Mouse (Mus musculus) cerebellum, postnatal 10 days (tissue): ENCODE results near the gene Camk1d.
A peak's percentile ranks its signal among the peaks of the same experiment; 100 is the strongest.
"Not testable (repeated sequence)": the region's sequence is repeated elsewhere in the genome, so short reads cannot be mapped to it uniquely, and the experiment has no call there.

Source experiments
- DNase-seq, 2 experiments: peaks; one replicate each; pipeline ENCODE4 v3.0.0; 2021; ENCODE audit warnings: mixed read lengths in 2 of 2

Gene Camk1d

DNA sequence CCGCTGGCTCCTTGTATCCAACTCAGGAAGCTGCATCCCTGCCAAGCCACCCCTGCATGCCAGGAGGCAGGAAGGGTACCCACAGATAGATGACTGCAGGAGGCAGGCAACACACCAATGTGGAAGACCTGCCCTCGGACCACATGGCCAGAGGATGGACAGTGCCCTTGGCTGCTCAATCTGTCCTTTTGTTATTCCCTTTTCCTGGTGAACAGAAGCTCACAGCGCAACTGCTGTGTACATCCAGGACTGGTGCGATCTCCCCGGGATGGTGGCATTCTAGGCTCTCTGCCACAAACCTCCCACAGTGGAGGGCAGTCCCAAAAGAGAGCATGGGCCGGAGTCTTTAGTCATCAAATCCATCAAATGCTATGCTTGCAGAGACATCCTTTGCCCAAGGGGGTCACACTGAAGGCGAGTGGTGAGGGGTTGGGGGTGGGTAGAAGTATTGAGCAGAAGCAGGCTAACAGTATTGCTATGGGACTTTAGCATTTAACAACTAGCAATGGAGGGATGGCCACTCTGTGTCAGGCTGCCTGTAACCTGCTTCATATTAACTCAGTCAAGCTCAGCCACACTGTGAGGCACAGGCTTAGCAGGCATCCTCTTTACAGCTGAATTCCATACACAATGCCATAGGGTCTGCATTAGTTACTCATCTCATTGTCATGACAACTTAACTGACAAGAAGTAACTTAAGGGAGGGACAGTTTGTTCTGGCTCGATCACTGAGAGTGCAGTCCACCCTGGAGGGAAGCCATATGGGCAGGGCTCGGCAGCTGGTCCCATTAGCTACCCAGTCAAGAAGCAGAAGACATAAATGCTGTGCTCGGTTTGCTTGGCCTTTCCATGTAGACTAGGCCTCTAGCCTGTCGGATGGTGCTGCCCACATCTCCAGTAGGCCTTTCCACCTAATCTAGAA is 106.1 kb downstream of the Camk1d start:
- peak; percentile 63 to 75 for DNase-seq

DNA sequence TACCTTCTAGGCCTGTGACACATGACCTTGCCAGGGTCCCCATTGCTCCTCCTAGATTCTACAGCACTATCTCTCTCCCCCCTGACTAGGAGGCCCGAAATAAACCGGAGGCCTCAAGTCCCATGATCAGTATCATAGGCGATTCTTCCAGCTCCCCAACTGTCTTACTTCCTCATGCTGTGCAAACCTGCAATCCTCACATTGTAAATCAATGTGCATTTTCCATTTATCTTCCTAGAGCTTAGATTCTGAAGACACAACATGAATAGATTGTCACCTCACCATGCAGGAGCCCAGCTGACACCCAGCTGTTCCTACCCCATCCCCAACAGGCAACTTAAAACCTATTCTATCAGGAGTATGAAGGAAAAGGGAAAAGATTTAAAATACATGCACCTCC is 108.5 kb downstream of the Camk1d start:
- no peak for DNase-seq

DNA sequence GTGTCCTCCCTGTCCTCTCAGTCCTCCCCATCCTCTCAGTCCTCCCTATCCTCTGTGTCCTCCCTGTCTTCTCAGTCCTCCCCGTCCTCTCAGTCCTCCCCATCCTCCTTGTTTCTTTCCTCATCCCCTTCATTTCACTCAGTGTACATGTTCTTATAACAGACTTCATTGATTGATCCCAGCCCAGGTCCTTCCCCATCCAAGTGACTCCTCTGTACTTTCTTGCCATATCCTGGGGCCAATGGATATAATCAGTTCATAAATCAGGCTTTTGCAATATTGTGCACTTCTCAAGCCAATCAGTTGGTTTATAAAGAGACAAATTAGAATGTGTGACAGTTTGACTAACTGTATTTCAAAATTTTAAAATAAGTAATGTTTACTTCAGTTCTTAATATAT is 112.3 kb downstream of the Camk1d start:
- no peak for DNase-seq

DNA sequence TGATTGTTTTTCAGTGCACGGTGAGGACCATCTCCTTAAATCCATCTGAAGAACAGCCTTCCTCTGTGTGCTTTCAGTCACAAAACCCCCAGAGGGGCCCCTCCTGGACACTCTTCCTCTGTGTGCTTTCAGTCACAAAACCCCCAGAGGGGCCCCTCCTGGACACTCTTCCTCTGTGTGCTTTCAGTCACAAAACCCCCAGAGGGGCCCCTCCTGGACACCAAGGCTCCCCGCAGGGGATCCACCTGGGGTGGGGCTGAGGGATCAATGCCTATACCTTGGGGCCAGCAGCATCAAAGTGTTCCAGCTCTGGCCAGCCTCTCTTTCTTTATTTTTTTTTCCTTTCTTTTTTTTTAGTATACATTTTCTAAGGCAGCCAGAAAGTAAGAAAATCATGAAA is 113.1 kb downstream of the Camk1d start:
- DNase-seq, result not testable (repeated sequence)

DNA sequence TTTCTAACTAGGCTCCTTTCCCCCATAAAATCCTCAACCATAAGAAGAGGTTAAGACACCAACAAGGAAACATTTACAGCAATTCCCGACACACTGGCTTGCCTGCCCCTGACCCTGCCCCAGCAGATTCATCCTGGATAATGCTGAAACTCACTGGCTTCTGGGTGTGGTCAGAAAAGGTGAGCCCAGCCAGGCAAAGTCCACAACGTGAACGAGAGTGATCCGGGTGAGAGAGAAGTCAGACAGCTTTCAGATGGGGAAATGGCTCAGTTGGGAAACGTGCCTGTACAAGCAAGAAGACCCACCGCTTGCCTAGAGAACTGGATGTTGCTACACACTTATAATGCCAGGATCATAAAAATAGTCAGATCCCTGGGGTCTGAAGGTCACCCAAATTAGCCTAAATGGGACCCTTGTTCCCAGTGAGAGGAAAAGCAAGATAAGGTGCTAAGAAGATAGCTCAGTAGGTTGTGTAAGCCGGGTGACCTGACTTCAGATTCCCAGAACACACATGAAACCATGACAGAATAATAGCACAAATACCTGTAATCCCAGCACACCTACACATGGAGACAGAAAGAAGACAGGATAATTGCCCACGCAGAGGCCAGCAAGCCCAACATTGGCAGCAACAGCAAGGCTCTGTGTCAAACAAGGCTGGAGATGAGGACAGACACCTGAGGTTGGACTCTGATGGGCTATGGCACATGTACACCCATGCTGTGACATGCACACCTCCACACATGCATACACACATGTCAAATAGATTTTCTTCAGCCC is 113.9 kb downstream of the Camk1d start:
- no peak for DNase-seq

DNA sequence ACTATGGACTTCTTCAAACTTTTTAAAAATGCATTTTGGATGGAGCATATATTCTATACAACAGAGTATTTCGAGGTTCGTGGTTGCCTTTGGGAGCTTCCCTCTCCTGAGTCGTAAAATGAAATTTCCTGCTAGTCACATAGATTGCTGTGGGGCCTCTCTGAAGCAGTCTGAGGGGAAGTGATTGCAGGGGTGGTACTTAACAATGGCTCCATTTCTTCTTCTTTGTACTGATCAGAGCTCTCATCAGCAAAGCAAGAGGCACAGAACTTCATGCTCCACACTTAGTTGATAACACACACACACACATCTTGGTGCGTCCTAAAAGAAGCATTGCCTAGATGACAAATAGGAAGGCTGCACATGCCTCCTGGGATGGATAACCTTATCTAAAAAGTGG is 114.6 kb downstream of the Camk1d start:
- DNase-seq, result no peak

DNA sequence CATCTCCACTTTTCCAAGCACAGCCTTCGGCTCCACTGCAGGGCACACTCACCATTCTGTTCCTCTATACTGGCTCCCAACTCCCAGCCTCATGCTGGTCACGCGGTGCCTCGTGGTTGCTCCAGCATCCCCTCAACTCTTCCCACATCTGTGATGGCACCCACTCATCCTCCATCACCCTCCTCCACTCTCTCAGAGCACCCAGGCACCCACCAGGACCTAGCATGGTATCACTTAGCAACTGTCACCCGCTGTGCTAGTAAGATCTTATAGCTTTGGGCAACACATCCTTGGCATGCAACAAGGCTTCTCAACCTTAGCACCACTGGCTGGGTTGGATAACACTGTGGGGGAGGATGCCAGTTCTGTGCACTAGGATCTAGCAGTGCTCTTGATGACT is 115.8 kb downstream of the Camk1d start:
- DNase-seq, result no peak

DNA sequence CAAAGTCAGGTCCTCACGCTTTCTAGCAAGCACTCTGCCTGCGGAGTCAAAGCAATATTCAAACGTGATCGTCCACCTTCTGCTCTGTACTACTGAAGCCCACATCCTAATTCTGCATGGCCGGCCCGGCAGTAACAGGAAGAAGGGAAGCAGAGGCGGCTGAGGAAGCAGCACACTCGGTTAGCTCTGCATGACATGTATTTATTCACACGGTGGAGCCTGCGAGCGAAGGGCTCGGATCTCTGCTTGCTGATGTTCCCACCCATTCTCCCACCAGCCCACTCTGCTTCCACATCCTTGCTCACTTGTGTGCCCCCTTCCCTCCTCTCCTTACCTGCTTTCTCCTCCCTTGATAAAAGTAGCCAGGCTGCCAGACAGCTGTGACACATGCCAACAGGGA is 117.4 kb downstream of the Camk1d start:
- no peak for DNase-seq

DNA sequence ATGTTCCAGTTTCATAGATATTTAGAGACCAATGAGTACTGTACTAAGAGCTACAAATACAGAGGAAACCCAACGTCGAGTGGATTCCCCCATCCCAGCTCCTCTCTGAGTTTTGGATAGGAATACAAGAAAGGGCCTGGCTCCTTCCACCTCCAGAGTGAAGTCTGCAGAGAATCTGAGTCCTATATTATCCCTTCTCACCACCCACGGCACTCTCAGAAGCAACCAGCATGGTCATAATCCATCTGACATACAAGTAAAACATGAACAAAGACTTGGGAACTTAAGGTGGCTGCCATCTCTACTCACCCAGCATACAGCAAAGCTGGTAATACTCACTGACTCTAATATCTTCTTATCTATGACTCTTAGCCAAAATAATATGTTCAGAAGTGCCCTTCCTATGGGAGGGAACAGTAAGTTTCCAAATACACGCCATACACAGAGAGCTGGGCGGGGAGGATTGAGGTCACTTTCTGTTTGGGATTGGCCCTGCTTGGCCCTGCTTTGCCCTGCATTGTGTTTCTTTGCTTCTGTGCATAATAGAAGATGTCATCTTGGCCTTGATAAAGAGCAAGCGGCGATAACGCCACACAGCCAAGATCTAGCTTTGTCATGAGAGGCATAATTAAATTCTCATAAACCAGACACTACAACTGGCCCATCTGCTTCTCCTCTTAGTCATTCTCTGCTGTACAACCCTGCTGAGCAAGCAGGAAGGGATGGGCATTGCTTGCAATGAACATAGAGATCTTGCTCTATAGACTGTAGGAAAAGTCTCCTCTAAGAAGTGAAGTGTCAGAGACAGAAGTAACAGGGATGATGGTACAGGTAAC is 118.7 kb downstream of the Camk1d start:
- no peak for DNase-seq

DNA sequence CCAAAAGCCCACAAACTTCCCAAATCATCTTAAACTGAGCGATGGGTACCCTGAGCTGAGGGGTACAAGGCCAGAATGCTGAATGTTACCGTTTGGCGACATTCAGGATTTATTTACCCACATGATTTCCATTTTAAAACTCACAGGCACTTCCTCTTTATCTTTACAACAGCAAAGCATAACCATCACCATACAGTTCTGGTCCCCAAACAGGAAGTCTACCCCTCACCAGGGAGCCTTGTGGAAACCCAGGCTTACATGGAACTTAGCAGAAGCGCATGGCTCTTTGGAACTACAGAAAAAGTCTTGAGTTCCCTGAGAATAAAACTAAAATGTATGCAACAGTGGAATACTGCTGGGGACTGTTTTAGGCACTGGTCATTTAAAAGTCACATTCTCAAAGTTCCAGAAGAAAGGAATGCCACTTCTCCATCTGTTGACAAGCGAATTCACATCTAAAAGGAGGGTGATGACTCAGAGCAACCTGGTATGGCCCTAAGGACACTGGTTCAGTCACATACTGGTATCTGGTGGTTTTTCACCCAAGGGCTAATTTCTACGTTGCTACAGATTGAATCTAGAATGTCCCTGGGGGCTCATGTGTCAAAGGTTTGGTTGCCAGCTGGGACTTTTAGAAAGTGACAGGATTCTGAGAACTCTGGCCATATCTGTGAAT is 121.7 kb downstream of the Camk1d start:
- no peak for DNase-seq

DNA sequence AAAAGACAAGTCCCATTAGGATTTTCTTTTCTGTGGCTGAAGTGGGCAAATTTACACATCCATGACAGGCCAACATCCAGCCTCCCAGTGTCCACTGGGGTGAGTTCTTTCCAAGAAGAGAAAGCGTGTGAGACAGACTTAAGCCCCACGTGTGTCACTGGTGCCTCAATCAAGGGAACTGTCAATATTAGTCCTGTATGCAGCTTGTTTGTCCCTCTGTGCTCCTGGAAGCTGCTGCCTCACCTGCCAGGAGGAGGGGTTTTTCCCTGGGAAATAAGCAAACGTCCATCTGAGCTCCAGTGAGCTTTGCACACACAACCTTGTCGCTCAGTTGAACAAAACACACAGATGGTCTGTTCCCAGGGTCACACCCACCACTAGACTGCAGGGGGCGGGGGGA is 124.2 kb downstream of the Camk1d start:
- no peak for DNase-seq

DNA sequence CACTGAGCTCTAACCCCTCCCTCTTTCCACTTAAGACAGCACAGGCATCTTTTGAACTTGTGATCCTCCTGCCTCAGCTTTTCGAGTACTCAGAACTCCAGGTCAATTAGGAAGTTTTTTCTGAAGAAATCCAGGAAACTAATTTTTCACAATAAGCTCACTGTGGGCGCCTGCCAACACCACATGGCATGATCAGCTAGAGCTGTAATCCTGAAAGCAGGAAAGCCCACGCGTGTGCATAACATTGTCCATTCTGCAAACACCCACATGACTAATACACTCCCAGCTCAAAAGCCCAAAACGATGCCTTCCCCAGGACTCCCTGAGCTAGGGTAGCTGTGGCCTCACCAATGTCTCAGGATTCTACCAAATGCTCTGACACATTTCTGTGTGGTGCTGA is 125.2 kb downstream of the Camk1d start:
- no peak for DNase-seq

DNA sequence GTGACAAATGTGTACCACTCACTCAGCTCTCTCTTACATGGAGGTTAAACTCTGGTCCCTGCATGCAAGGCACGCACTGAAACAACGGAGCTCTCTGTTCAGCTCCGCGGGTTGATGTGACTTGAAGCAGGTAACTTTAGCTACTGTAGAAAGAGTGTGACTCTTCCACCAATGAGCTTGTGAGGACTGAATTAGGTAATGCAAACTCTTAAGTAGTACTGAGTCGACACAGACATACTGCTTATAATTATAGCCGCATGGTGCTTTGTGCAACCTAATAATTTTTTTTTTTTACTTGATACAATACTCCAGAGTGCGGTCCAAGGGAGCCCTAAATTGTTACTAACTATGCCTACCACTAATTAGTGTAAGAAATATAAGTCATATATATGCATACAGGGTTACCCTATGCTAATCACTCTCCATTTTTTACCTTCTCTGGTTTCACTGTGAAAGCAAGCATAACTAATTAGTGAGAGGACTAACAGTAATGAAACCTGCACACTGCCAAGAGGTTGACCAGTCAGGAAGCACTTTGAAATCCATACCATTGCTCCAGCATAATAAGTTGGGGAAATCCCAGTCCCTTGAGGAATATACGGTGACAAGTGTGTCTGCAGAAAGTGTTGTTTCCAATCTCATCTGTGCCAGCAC is 125.9 kb downstream of the Camk1d start:
- no peak for DNase-seq

DNA sequence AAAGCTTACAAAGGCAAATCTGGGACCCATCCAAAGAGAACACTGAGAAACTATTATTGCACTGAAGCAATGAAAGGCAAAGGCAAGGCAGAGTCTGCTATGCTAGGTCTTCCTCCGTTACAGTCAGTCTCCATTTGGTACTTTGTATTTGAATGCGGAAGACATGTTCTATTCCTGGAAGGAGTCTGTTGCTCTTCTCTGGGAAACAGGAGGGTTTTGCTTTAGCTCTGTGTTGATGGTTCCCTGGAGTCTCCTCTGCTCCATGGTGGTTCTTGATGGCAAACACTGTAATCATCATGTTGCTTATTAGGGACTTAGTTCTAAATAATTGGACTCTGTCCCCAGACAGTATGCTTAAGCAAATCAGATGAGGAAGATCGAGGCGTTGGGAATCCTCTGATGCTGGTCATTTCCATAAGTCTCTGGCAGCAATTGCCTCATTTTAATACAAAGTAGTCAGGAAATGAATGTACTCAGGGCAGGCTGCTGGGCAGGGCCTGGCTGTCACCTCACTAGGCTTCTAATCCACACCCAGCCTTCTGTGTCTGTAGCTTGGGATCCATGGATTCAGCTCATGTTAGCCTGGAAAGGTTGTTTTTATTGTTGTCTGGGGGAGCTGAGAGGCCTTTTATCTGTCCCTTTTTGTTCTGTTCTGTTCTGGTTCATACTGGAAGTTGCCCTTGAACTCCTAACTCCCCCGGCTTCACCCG is 129.8 kb downstream of the Camk1d start:
- DNase-seq, result no peak

DNA sequence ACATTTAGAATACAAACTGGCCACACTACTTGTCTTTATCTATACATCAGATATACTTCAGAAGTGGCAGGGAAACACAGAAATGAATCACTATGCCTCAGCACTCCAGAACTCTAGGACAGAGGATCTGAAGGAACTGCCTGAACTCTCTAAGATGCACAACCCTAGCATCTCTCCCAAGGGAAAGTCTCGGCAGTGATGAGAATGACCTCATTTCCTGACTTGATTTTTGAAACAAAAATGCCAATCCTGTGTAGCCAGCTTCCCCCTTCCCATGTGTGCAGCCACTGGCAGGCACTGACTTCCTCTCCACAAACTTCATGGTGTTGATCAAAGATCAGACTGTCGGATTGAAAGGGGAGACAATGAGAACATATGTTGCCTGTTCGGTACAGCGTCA is 134.9 kb downstream of the Camk1d start:
- DNase-seq, result no peak

DNA sequence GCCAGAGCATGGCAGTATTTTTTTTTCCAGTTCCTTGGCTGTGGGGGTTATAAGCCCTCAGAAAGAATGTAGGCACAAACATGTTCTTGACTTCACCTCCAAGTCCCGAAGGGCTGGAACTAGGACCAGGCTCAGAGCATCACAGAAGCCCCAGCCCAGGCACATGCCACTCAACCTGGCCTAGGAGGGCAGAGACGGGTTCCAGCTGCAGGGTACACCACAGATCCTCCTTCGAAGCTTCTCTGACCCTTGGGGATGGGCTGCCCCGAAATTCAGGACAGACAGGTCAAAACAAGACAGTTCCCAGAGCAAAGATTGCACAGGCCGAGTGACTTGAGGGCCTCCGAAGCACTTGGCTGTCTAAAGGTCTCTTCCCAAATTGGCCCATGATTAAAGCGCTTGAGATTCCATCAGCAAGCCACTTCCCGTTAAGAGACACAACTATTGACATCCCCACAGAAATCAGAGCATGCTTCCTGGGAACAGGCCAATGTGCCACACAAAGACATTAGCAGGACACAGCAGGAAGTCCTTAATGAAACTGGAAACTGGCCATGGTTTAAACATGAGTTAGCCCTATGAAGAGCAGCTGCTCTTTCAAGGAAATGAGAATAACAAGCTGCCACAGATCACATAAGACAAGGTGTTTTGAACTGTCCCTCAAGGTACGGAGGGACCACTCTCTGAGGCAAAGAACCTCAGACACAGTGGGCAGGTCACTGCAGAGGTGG is 136.8 kb downstream of the Camk1d start:
- peak; percentile 84 to 87 for DNase-seq

DNA sequence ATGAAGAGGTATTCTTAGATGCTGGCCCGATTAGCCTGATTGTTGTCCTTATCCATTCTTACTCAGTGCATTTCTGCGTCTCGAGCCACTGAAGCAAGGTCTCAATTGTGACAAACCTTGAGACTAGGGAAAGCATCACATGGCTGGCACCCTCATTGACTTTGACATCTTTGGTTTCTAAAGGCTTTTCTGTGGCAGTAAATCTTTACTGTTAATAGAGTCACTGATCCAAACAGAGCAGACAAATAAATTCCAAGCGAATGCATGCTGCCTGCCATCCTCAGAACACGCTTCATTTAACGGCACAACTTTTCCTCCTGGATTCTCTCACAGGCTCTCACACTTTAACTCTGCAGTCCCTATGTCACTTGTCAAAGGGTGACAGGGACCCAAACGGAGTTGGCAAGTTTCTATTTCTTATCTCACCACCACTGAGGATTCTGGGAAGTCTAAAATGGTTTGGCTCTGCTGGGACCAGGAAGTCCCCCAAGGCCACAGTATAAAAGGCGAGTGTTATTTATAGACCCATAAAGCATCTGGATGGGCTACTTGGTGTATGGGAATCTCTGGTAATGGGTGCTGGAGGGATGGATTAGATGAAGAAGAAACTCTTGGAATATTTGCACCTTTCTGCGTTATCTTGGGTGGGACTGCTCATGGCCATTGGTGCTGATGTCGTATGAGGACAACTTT is 141.9 kb downstream of the Camk1d start:
- no peak for DNase-seq

DNA sequence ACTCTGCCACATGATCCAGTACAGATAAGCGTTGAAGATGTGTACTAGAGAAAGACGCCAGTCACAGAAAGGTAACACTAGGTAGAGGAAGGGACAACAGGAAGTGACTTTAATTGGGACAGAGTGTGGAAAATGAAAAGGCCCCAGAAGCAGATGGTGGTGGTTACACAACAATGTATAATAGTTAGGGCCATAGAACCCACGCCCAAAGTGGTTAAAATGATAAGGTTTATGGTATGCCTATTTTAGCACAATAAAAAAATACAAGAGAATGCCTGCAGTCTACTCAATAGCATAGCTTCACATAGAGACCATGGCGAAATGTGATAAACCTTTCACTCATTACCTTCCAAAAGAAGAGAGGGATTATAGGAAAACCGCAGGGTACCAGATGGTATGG is 147.7 kb downstream of the Camk1d start:
- no peak for DNase-seq

DNA sequence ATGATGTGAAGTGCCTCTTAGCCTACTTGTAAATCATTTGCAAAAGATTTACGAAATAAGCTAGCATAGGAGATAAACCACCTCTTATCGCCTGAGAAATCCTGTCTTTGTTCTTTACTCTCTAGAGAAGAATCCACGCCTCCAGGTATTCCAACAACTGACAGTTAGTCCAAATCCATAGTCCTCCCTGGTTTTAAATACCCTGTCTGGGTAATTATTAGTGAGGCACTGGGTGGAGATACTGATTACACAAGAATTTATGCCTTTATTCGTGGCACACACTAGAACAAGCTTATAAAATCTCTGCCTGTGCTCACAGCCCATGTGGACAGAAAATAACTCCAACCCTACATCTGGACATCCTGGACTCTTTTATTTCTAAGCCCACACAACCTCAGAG is 150.6 kb downstream of the Camk1d start:
- no peak for DNase-seq

DNA sequence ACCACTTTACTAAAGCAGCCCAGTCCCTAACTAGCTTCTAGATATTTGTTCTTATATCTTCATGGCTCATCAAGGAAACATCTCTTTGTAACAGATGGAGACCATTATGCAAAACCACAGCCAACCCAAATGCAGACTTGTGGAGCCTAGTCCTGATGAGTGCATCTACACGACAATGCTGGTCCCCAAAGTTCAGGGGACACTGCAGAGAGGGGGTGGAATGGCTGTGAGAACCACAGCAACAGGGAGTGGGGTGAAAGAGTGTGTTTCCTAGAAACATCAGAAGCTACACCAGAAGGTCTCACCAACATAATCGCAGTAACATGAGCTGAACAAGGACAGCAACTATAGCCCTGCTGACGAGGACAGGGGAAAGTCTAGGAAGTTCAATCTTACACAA is 152.9 kb downstream of the Camk1d start:
- no peak for DNase-seq
